Mouse (Mus musculus) fibroblast of lung, adult 2 months (primary cell): ENCODE measurements around the gene Aspm.
A peak's percentile ranks its signal among the peaks of the same experiment; 100 is the strongest.
"Not testable (repeated sequence)": the region's sequence is repeated elsewhere in the genome, so short reads cannot be mapped to it uniquely, and the experiment has no call there.

Experiments used
- DNase-seq: peaks from one replicate; pipeline ENCODE4 v3.0.0-alpha.2; 2011; ENCODE audit warnings: low read depth

The Aspm gene

GRCm38 (mm10) chr1:139454340-139455225, at the start of gene Aspm:
Aspm (plus strand) TSS chr1:139454772.
- peak; percentile 85 for DNase-seq

GRCm38 (mm10) chr1:139405766-139406165, 48.8 kb upstream of the Aspm start:
- no peak for DNase-seq

GRCm38 (mm10) chr1:139407701-139408100, 46.9 kb upstream of the Aspm start:
- DNase-seq, result no peak

GRCm38 (mm10) chr1:139412365-139412764, 42.2 kb upstream of the Aspm start:
- not testable (repeated sequence) for DNase-seq

- no peak for DNase-seq
Observed at GRCm38 (mm10) chr1:139413465-139413864, 41.1 kb upstream of the Aspm start.

- no peak for DNase-seq
Observed at GRCm38 (mm10) chr1:139421521-139421874, 33.1 kb upstream of the Aspm start.

GRCm38 (mm10) chr1:139421875-139422791, 32.4 kb upstream of the Aspm start, which contains the start of gene Zbtb41:
Zbtb41 (plus strand) TSS chr1:139422288.
- DNase-seq, result peak; percentile 63

GRCm38 (mm10) chr1:139422941-139423340, 31.6 kb upstream of the Aspm start:
- DNase-seq, result peak; percentile 12

- DNase-seq, result no peak
Observed at GRCm38 (mm10) chr1:139423931-139424330, 30.6 kb upstream of the Aspm start.

GRCm38 (mm10) chr1:139425006-139425405, 29.6 kb upstream of the Aspm start:
- DNase-seq, result no peak

- no peak for DNase-seq
Observed at GRCm38 (mm10) chr1:139438373-139438772, 16.2 kb upstream of the Aspm start.

GRCm38 (mm10) chr1:139443103-139443502, 11.5 kb upstream of the Aspm start:
- not testable (repeated sequence) for DNase-seq

GRCm38 (mm10) chr1:139455226-139455869, 776 bp downstream of the Aspm start:
- no peak for DNase-seq

GRCm38 (mm10) chr1:139460807-139461206, 6.2 kb downstream of the Aspm start:
- DNase-seq, result no peak

GRCm38 (mm10) chr1:139465936-139466335, 11.4 kb downstream of the Aspm start:
- DNase-seq, result no peak

- no peak for DNase-seq
Observed at GRCm38 (mm10) chr1:139478898-139479297, 24.3 kb downstream of the Aspm start.

GRCm38 (mm10) chr1:139480246-139480645, 25.7 kb downstream of the Aspm start:
- DNase-seq, result no peak

GRCm38 (mm10) chr1:139481146-139481545, 26.6 kb downstream of the Aspm start:
- DNase-seq, result no peak

GRCm38 (mm10) chr1:139494630-139495029, 40.1 kb downstream of the Aspm start:
- no peak for DNase-seq

GRCm38 (mm10) chr1:139495408-139495807, 40.8 kb downstream of the Aspm start:
- no peak for DNase-seq

GRCm38 (mm10) chr1:139496212-139496611, 41.6 kb downstream of the Aspm start:
- no peak for DNase-seq

GRCm38 (mm10) chr1:139499751-139500150, 45.2 kb downstream of the Aspm start:
- no peak for DNase-seq
